Mouse (Mus musculus) forebrain, embryonic 13.5 days (tissue): ENCODE measurements around the gene Pdcd1. TPM values are rescaled to one million over a fixed set of nuclear protein-coding genes. Genes with fewer than 3 reads are reported as not detected.

Source experiments
- ATAC-seq: fragments of 200-750 bp; cut with Nextera tagmentation; 2 replicates; pipeline ENCODE4 v1.8.0; 2017
- H3K27ac ChIP-seq: fragments of 300-500 bp; sonication (generic); 2 replicates; pipeline ENCODE4 v1.5.1; 2015; ENCODE audit warnings: inconsistent platforms, mild to moderate bottlenecking, moderate library complexity
- H3K27me3 ChIP-seq: fragments of 300-500 bp; sonication (generic); 2 replicates; pipeline ENCODE4 v1.6.1; 2015; ENCODE audit warnings: mild to moderate bottlenecking, inconsistent platforms
- H3K36me3 ChIP-seq: fragments of 300-500 bp; sonication (generic); 2 replicates; pipeline ENCODE4 v1.6.1; 2015; ENCODE audit warnings: mild to moderate bottlenecking, inconsistent platforms; ENCODE audit not compliant: poor library complexity, severe bottlenecking
- H3K4me1 ChIP-seq: fragments of 300-500 bp; sonication (generic); 2 replicates; pipeline ENCODE4 v1.6.1; 2015; ENCODE audit warnings: inconsistent platforms
- H3K4me2 ChIP-seq: fragments of 300-500 bp; sonication (generic); 2 replicates; pipeline ENCODE4 v1.6.1; 2015; ENCODE audit warnings: inconsistent platforms, mild to moderate bottlenecking, moderate library complexity
- H3K4me3 ChIP-seq: fragments of 300-500 bp; sonication (generic); 2 replicates; pipeline ENCODE4 v1.5.1; 2015; ENCODE audit warnings: mild to moderate bottlenecking, inconsistent platforms
- H3K9ac ChIP-seq: fragments of 300-500 bp; sonication (generic); 2 replicates; pipeline ENCODE4 v1.6.1; 2015; ENCODE audit warnings: mild to moderate bottlenecking, inconsistent platforms
- H3K9me3 ChIP-seq: fragments of 300-500 bp; sonication (generic); replicated peaks from 2 replicates; pipeline ENCODE4 v1.6.1; 2016; ENCODE audit warnings: inconsistent platforms
- WGBS: fragments of 180-500 bp; shearing (Covaris S2); methylation state at CpG from one replicate; pipeline ENCODE4 v1.1.7; 2015; 5-methylcytosine and 5-hydroxymethylcytosine counted together
- polyA plus RNA-seq: library from polyadenylated mRNA; unstranded; fragments of >200 nt; fragmentation: Nextera tagmentation; extraction: Ambion mirVana; gene quantifications from 2 replicates; pipeline ENCODE4 v1.2.1, GENCODE M21; 2015

Gene Pdcd1
- polyA plus RNA-seq, 1 experiment from 2014 or later = not detected

- no peaks in the 10 kb centered on the region for H3K9me3 ChIP-seq
- H3K4me1 ChIP-seq = no peaks in the 10 kb centered on the region
- H3K36me3 ChIP-seq = no peaks in the 10 kb centered on the region
- no peak overlapping the region for H3K4me3 ChIP-seq
- no peak overlapping the region for H3K9ac ChIP-seq
- no peak for ATAC-seq
- no peak overlapping the region for H3K27ac ChIP-seq
- no peak overlapping the region for H3K4me2 ChIP-seq
- 90% methylated on average over 2 of the region's 2 CpGs for WGBS
- no peaks in the 10 kb centered on the region for H3K27me3 ChIP-seq
Observed at GRCm38 (mm10) chr1:94057401-94057800, 5.0 kb upstream of the Pdcd1 start.

GRCm38 (mm10) chr1:94055966-94056365, 3.6 kb upstream of the Pdcd1 start:
- Histone ChIP-seq H3K9me3 (no peaks in the 10 kb centered on the region), H3K36me3 (no peaks in the 10 kb centered on the region), H3K9ac (no peak overlapping the region), H3K27ac (no peak overlapping the region), H3K27me3 (no peaks in the 10 kb centered on the region), H3K4me2 (no peak overlapping the region), H3K4me1 (no peaks in the 10 kb centered on the region), H3K4me3 (no peak overlapping the region)
- ATAC-seq = no peak
- WGBS = 81% methylated on average over 3 of the region's 3 CpGs

GRCm38 (mm10) chr1:94054481-94054880, 2.1 kb upstream of the Pdcd1 start:
- no peak overlapping the region for H3K4me2 ChIP-seq
- ATAC-seq = no peak
- WGBS = 76% methylated on average over 1 of the region's 1 CpGs
- H3K9ac ChIP-seq = no peak overlapping the region
- no peak overlapping the region for H3K4me3 ChIP-seq
- H3K27ac ChIP-seq = no peak overlapping the region
- no peaks in the 10 kb centered on the region for H3K36me3 ChIP-seq
- H3K4me1 ChIP-seq = no peaks in the 10 kb centered on the region
- no peaks in the 10 kb centered on the region for H3K9me3 ChIP-seq
- H3K27me3 ChIP-seq = no peaks in the 10 kb centered on the region

- H3K36me3 ChIP-seq = no peaks in the 10 kb centered on the region
- H3K4me3 ChIP-seq = no peak overlapping the region
- no peak overlapping the region for H3K9ac ChIP-seq
- no peak overlapping the region for H3K4me2 ChIP-seq
- H3K9me3 ChIP-seq = no peaks in the 10 kb centered on the region
- no peaks in the 10 kb centered on the region for H3K27me3 ChIP-seq
- H3K27ac ChIP-seq = no peak overlapping the region
- 64% methylated on average over 7 of the region's 7 CpGs for WGBS
- ATAC-seq = no peak
- H3K4me1 ChIP-seq = no peaks in the 10 kb centered on the region
Observed at GRCm38 (mm10) chr1:94053530-94054216, 1.3 kb upstream of the Pdcd1 start.

DNA sequence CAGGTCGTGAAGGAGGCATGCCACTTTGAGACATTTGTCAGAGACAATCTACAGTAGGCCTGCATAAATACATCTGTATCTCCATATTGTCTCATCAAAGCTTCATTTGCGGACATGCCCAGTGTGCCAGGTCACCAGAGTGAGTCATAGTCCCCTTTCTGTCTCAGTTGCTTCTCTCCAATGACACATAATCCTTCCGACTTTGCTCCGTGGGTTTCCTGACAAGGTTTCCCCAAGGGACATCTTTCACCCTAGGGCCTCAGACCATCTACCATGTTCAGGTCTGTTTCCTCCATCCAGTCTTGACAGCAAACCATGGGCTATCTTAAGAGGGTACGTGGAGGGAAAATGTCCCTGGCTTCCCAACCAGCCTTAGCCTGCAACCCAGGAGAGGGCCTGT, 1.2 kb downstream of the Pdcd1 start:
- Histone ChIP-seq H3K4me3 (no peak overlapping the region), H3K36me3 (no peaks in the 10 kb centered on the region), H3K4me1 (no peaks in the 10 kb centered on the region), H3K4me2 (no peak overlapping the region), H3K27me3 (no peaks in the 10 kb centered on the region), H3K9me3 (no peaks in the 10 kb centered on the region), H3K9ac (no peak overlapping the region), H3K27ac (no peak overlapping the region)
- no peak for ATAC-seq
- 90% methylated on average over 5 of the region's 5 CpGs for WGBS

- no peak overlapping the region for H3K27ac ChIP-seq
- no peaks in the 10 kb centered on the region for H3K9me3 ChIP-seq
- H3K9ac ChIP-seq = no peak overlapping the region
- no peak for ATAC-seq
- no peaks in the 10 kb centered on the region for H3K36me3 ChIP-seq
- 75% methylated on average over 4 of the region's 4 CpGs for WGBS
- no peak overlapping the region for H3K4me3 ChIP-seq
- no peaks in the 10 kb centered on the region for H3K27me3 ChIP-seq
- no peaks in the 10 kb centered on the region for H3K4me1 ChIP-seq
- H3K4me2 ChIP-seq = no peak overlapping the region
Observed at GRCm38 (mm10) chr1:94046544-94046943, 5.8 kb downstream of the Pdcd1 start.

DNA sequence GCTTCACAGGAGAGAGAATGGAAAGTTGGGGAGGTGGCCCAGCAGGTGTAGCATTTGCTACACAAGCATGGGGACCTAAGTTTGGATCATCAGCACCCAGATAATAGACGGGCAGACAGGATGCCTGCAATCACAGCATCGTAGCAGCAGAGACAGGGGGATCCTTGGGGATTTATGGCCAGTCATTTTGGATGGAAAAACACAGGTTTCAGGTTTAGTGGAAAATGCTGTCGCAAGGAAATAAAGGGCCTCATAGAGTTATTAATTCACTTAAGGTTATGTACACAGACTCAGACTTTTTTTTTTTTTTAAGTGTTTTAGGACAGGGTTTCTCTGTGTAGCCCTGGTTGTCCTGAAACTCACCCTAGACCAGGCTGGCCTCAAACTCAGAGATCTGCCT, 6.8 kb downstream of the Pdcd1 start:
- no peaks in the 10 kb centered on the region for H3K36me3 ChIP-seq
- no peak overlapping the region for H3K4me2 ChIP-seq
- no peak overlapping the region for H3K9ac ChIP-seq
- WGBS = 84% methylated on average over 3 of the region's 3 CpGs
- H3K4me3 ChIP-seq = no peak overlapping the region
- no peaks in the 10 kb centered on the region for H3K9me3 ChIP-seq
- no peak overlapping the region for H3K27ac ChIP-seq
- H3K4me1 ChIP-seq = no peaks in the 10 kb centered on the region
- no peak for ATAC-seq
- no peaks in the 10 kb centered on the region for H3K27me3 ChIP-seq

- H3K36me3 ChIP-seq = no peaks in the 10 kb centered on the region
- no peak overlapping the region for H3K4me2 ChIP-seq
- H3K27me3 ChIP-seq = no peaks in the 10 kb centered on the region
- no peak for ATAC-seq
- no peak overlapping the region for H3K9ac ChIP-seq
- H3K4me3 ChIP-seq = no peak overlapping the region
- H3K9me3 ChIP-seq = no peaks in the 10 kb centered on the region
- H3K4me1 ChIP-seq = peaks cover 5% of the 10 kb centered on the region; the same call in 1 of the 2 replicates
- no peak overlapping the region for H3K27ac ChIP-seq
- WGBS = 93% methylated on average over 2 of the region's 2 CpGs
Observed at GRCm38 (mm10) chr1:94040391-94040790, 12.0 kb downstream of the Pdcd1 start.

DNA sequence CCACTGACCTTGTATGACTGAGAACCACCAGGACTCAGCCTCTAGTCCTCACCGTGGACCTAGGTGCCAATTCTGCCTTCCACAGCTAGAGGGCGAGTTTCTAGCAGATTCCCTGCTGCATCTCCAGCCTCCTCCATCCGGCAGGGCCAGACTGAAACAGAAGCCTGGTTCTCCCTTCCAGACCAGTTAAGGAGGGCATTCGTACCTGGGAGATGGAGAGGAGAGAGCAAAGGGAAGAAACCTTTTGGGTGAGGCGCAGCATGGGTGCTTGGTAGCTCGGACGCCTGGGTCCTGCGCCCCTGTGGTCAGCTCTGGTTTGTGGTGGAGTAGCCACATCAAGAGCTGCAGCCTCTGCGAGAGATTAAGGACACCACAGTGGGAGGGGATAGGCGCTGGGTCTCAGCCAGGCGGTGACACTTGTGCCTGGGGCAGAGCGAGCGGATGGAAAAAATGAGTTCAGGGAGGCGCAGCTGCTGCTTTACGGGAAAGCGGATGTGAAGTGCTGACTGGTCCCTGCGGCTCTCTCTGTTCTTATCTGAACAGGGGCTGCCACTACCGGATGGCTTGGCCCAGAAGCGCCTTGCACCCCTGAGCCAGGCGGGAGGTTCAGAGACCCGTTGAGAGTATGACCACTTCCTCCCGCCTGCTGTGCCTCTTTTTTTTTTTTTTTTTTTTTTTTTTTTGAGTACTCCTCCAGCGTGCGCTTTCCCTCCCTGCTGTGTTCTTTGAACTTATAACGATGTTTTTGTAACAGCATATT, 17.2 kb downstream of the Pdcd1 start:
- Histone ChIP-seq H3K9ac (peak overlapping the region; percentile 65), H3K4me1 (peaks cover 9% of the 10 kb centered on the region; the same call in 1 of the 2 replicates), H3K4me2 (peak overlapping the region; percentile 80), H3K4me3 (peak overlapping the region; percentile 42), H3K27me3 (no peaks in the 10 kb centered on the region), H3K36me3 (no peaks in the 10 kb centered on the region), H3K9me3 (no peaks in the 10 kb centered on the region), H3K27ac (peak overlapping the region; percentile 41; the same call in 1 of the 2 replicates)
- ATAC-seq = peak; percentile 93
- 1% methylated on average over 25 of the region's 25 CpGs for WGBS

DNA sequence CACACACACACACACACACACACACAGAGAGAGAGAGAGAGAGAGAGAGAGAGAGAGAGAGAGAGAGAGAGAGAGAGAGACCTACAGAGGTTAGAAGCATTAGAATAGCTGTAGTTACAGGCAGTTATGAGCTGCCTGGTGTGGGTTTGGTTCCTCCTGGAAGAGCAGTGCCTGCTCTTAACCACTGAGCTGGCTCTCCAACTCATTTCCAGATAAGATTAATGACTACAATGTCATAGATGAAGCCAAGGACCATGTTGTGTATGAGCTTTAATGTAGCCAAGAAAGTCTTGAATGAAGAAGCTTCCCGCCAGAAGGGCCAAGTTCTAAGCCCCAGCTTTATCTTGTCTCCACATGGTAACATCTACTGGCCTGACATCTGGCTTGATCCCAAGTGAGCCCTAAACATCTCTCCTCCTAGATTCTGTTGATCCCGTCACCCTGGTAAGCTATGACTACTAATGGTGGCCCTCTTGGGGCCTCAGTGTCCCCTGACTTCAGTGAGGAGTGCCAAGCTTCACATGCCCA, 19.2 kb downstream of the Pdcd1 start:
- no peak for ATAC-seq
- H3K4me2 ChIP-seq = no peak overlapping the region
- no peak overlapping the region for H3K27ac ChIP-seq
- no peaks in the 10 kb centered on the region for H3K9me3 ChIP-seq
- 98% methylated on average over 2 of the region's 2 CpGs for WGBS
- no peak overlapping the region for H3K4me3 ChIP-seq
- H3K27me3 ChIP-seq = no peaks in the 10 kb centered on the region
- H3K36me3 ChIP-seq = no peaks in the 10 kb centered on the region
- H3K4me1 ChIP-seq = peaks cover 9% of the 10 kb centered on the region; the same call in 1 of the 2 replicates
- no peak overlapping the region for H3K9ac ChIP-seq

- Histone ChIP-seq H3K9me3 (no peaks in the 10 kb centered on the region), H3K4me2 (no peak overlapping the region), H3K36me3 (no peaks in the 10 kb centered on the region), H3K4me1 (no peaks in the 10 kb centered on the region), H3K27me3 (no peaks in the 10 kb centered on the region), H3K4me3 (no peak overlapping the region), H3K9ac (no peak overlapping the region), H3K27ac (no peak overlapping the region)
- ATAC-seq = no peak
- WGBS = 85% methylated on average over 2 of the region's 2 CpGs
Observed at GRCm38 (mm10) chr1:94028741-94029140, 23.6 kb downstream of the Pdcd1 start.

- no peak overlapping the region for H3K4me3 ChIP-seq
- no peaks in the 10 kb centered on the region for H3K36me3 ChIP-seq
- H3K9me3 ChIP-seq = no peaks in the 10 kb centered on the region
- WGBS = 84% methylated on average over 12 of the region's 12 CpGs
- H3K4me2 ChIP-seq = no peak overlapping the region
- no peak overlapping the region for H3K9ac ChIP-seq
- H3K27me3 ChIP-seq = no peaks in the 10 kb centered on the region
- no peaks in the 10 kb centered on the region for H3K4me1 ChIP-seq
- ATAC-seq = no peak
- no peak overlapping the region for H3K27ac ChIP-seq
Observed at GRCm38 (mm10) chr1:94027506-94028108, 24.7 kb downstream of the Pdcd1 start.
